Mouse (Mus musculus): ENCODE results near the gene Ccdc186. TPM values are rescaled to one million over a fixed set of nuclear protein-coding genes. Genes with fewer than 3 reads are reported as not detected.
"Not testable (repeated sequence)": the region's sequence is repeated elsewhere in the genome, so short reads cannot be mapped to it uniquely, and the experiment has no call there.

Ccdc186 gene
- polyA plus RNA-seq, 1 experiment from 2014 or later, result 17.9 TPM

DNA sequence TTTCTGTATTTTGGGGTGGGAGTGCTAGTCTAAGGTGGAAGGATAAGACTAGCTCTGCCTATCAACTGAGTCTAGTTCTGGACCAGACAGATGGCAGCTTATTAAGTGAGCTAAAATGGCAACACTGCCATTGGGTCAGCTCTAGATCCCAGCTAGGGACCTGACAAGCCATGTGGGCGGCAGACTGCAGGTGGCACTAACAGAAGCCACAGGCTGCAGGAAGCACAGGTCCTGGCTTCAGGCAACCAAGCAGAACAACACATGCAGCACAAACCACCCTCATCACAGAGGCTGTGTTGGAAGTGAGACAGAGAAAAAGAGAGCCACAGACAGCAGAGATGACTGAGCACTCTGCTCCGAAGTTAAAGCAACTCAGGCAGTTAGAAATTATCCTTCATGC, 16.6 kb downstream of the Ccdc186 start:
- H3K36me3 ChIP-seq (ENCODE audit: insufficient read depth, low read length), result peaks cover 58% of the 10 kb centered on the region
- ATAC-seq (ENCODE audit: low FRiP score, low TSS enrichment), result no peak

GRCm38 (mm10) chr19:56802352-56802746, 19.6 kb downstream of the Ccdc186 start:
- no peaks in the 10 kb centered on the region for H3K9me3 ChIP-seq (ENCODE audit: low read length)
- no peak overlapping the region for H3K27ac ChIP-seq (ENCODE audit: low read length)
- H3K4me2 ChIP-seq (replicated peaks; ENCODE audit: low read depth, low read length), result no peak overlapping the region
- H3K4me3 ChIP-seq (ENCODE audit: low read length), result no peak overlapping the region
- no peaks in the 10 kb centered on the region for H3K4me1 ChIP-seq (ENCODE audit: insufficient read depth, low read length)
- H3K27me3 ChIP-seq (ENCODE audit: insufficient read depth, low read length), result no peaks in the 10 kb centered on the region
- no peak for ATAC-seq (ENCODE audit: low FRiP score, low TSS enrichment)
- WGBS, result 83% methylated on average over 3 of the region's 3 CpGs
- H3K9ac ChIP-seq (replicated peaks; ENCODE audit: low read length), result no peak overlapping the region
- H3K36me3 ChIP-seq (ENCODE audit: insufficient read depth, low read length), result peaks cover 65% of the 10 kb centered on the region

More for the DNA sequence above, 16.6 kb downstream of the Ccdc186 start:
- Histone ChIP-seq H3K4me2 (replicated peaks; ENCODE audit: low read depth, low read length) (no peak overlapping the region), H3K4me1 (ENCODE audit: insufficient read depth, low read length) (peaks cover 6% of the 10 kb centered on the region; the same call in 1 of the 2 replicates), H3K27ac (ENCODE audit: low read length) (no peak overlapping the region), H3K27me3 (ENCODE audit: insufficient read depth, low read length) (no peaks in the 10 kb centered on the region), H3K9ac (replicated peaks; ENCODE audit: low read length) (no peak overlapping the region), H3K4me3 (ENCODE audit: low read length) (no peak overlapping the region), H3K9me3 (ENCODE audit: low read length) (no peaks in the 10 kb centered on the region)
- 70% methylated on average over 2 of the region's 2 CpGs for WGBS

- H3K9me3 ChIP-seq (ENCODE audit: low read length), result no peaks in the 10 kb centered on the region
- H3K9ac ChIP-seq (replicated peaks; ENCODE audit: low read length), result no peak overlapping the region
- H3K4me1 ChIP-seq (ENCODE audit: insufficient read depth, low read length), result no peaks in the 10 kb centered on the region
- H3K27ac ChIP-seq (ENCODE audit: low read length), result no peak overlapping the region
- H3K36me3 ChIP-seq (ENCODE audit: insufficient read depth, low read length), result peaks cover 64% of the 10 kb centered on the region
- H3K27me3 ChIP-seq (ENCODE audit: insufficient read depth, low read length), result no peaks in the 10 kb centered on the region
- no peak for ATAC-seq (ENCODE audit: low FRiP score, low TSS enrichment)
- H3K4me2 ChIP-seq (replicated peaks; ENCODE audit: low read depth, low read length), result no peak overlapping the region
- no peak overlapping the region for H3K4me3 ChIP-seq (ENCODE audit: low read length)
- WGBS, result 92% methylated on average over 10 of the region's 10 CpGs
Measured at GRCm38 (mm10) chr19:56801656-56802351, 20.2 kb downstream of the Ccdc186 start.

- Histone ChIP-seq H3K4me3 (ENCODE audit: low read length) (no peak overlapping the region), H3K9me3 (ENCODE audit: low read length) (no peaks in the 10 kb centered on the region), H3K4me2 (replicated peaks; ENCODE audit: low read depth, low read length) (no peak overlapping the region), H3K36me3 (ENCODE audit: insufficient read depth, low read length) (peaks cover 69% of the 10 kb centered on the region), H3K27ac (ENCODE audit: low read length) (no peak overlapping the region), H3K9ac (replicated peaks; ENCODE audit: low read length) (no peak overlapping the region), H3K4me1 (ENCODE audit: insufficient read depth, low read length) (no peaks in the 10 kb centered on the region), H3K27me3 (ENCODE audit: insufficient read depth, low read length) (no peaks in the 10 kb centered on the region)
- ATAC-seq (ENCODE audit: low FRiP score, low TSS enrichment), result no peak
- WGBS, result 72% methylated on average over 7 of the region's 7 CpGs
Measured at GRCm38 (mm10) chr19:56800930-56801655, 20.9 kb downstream of the Ccdc186 start.

- no peak for ATAC-seq (ENCODE audit: low FRiP score, low TSS enrichment)
- Histone ChIP-seq H3K36me3 (ENCODE audit: insufficient read depth, low read length) (peaks cover 64% of the 10 kb centered on the region), H3K4me1 (ENCODE audit: insufficient read depth, low read length) (no peaks in the 10 kb centered on the region), H3K4me2 (replicated peaks; ENCODE audit: low read depth, low read length) (no peak overlapping the region), H3K27me3 (ENCODE audit: insufficient read depth, low read length) (no peaks in the 10 kb centered on the region), H3K27ac (ENCODE audit: low read length) (no peak overlapping the region), H3K9me3 (ENCODE audit: low read length) (no peaks in the 10 kb centered on the region), H3K9ac (replicated peaks; ENCODE audit: low read length) (no peak overlapping the region), H3K4me3 (ENCODE audit: low read length) (no peak overlapping the region)
- 51% methylated on average over 8 of the region's 8 CpGs for WGBS
Measured at GRCm38 (mm10) chr19:56800226-56800625, 21.8 kb downstream of the Ccdc186 start.

DNA sequence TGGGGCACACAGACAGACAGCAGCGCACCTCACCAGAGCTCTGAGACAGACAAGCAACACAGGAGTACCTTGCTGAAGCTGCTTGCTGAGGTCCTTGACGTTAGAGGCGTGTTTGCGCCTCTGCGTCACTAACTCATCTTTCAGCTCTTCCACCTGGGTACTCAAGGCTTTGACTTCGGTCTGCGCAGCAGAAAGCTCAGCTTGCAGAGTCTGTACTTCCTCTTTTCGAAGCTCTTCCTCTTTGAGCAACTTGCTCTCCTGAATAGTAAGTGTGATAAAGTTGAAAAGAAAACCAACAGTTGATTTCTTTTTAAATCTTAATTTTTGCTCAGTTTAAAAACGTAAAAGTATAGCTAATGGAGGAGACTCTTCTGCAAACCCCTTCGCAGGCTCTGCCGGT, 24.6 kb downstream of the Ccdc186 start:
- no peaks in the 10 kb centered on the region for H3K9me3 ChIP-seq (ENCODE audit: low read length)
- H3K9ac ChIP-seq (replicated peaks; ENCODE audit: low read length), result no peak overlapping the region
- no peak overlapping the region for H3K4me2 ChIP-seq (replicated peaks; ENCODE audit: low read depth, low read length)
- H3K4me3 ChIP-seq (ENCODE audit: low read length), result no peak overlapping the region
- no peaks in the 10 kb centered on the region for H3K4me1 ChIP-seq (ENCODE audit: insufficient read depth, low read length)
- no peak overlapping the region for H3K27ac ChIP-seq (ENCODE audit: low read length)
- peaks cover 77% of the 10 kb centered on the region for H3K36me3 ChIP-seq (ENCODE audit: insufficient read depth, low read length)
- 96% methylated on average over 11 of the region's 11 CpGs for WGBS
- no peak for ATAC-seq (ENCODE audit: low FRiP score, low TSS enrichment)
- no peaks in the 10 kb centered on the region for H3K27me3 ChIP-seq (ENCODE audit: insufficient read depth, low read length)

GRCm38 (mm10) chr19:56788952-56789351, 33.0 kb downstream of the Ccdc186 start:
- peaks cover 34% of the 10 kb centered on the region for H3K36me3 ChIP-seq (ENCODE audit: insufficient read depth, low read length)
- no peak overlapping the region for H3K4me3 ChIP-seq (ENCODE audit: low read length)
- no peaks in the 10 kb centered on the region for H3K9me3 ChIP-seq (ENCODE audit: low read length)
- WGBS, result 91% methylated on average over 5 of the region's 5 CpGs
- H3K27ac ChIP-seq (ENCODE audit: low read length), result no peak overlapping the region
- H3K9ac ChIP-seq (replicated peaks; ENCODE audit: low read length), result no peak overlapping the region
- no peaks in the 10 kb centered on the region for H3K27me3 ChIP-seq (ENCODE audit: insufficient read depth, low read length)
- no peak overlapping the region for H3K4me2 ChIP-seq (replicated peaks; ENCODE audit: low read depth, low read length)
- no peaks in the 10 kb centered on the region for H3K4me1 ChIP-seq (ENCODE audit: insufficient read depth, low read length)
- ATAC-seq (ENCODE audit: low FRiP score, low TSS enrichment), result no peak

DNA sequence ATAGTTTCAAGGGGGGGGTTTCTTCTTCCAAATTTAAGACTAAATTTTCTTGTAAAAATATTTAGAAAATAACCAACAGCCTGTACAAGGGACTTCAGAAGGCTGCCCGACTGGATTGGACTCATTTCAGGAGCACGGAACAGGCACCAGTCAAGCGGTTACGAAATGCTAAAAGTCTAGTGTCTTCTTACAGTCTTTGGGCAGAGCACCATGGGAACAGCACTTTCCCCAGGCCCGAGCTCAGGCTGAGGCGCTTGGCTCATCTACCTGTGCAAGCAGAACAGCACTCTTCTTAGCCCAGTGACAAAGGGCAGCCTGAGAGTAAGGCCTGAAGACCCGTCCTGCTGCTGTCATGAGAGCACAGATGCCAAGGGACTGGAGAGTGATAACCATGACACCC, 34.1 kb downstream of the Ccdc186 start:
- no peaks in the 10 kb centered on the region for H3K27me3 ChIP-seq (ENCODE audit: insufficient read depth, low read length)
- no peak overlapping the region for H3K4me2 ChIP-seq (replicated peaks; ENCODE audit: low read depth, low read length)
- peaks cover 27% of the 10 kb centered on the region for H3K36me3 ChIP-seq (ENCODE audit: insufficient read depth, low read length)
- no peaks in the 10 kb centered on the region for H3K9me3 ChIP-seq (ENCODE audit: low read length)
- no peak overlapping the region for H3K4me3 ChIP-seq (ENCODE audit: low read length)
- 80% methylated on average over 7 of the region's 7 CpGs for WGBS
- no peak for ATAC-seq (ENCODE audit: low FRiP score, low TSS enrichment)
- no peak overlapping the region for H3K9ac ChIP-seq (replicated peaks; ENCODE audit: low read length)
- no peak overlapping the region for H3K27ac ChIP-seq (ENCODE audit: low read length)
- H3K4me1 ChIP-seq (ENCODE audit: insufficient read depth, low read length), result no peaks in the 10 kb centered on the region

- H3K36me3 ChIP-seq (ENCODE audit: insufficient read depth, low read length); ATAC-seq (ENCODE audit: low FRiP score, low TSS enrichment); H3K4me3 ChIP-seq (ENCODE audit: low read length); H3K27ac ChIP-seq (ENCODE audit: low read length); H3K9me3 ChIP-seq (ENCODE audit: low read length); H3K9ac ChIP-seq (replicated peaks; ENCODE audit: low read length); H3K4me2 ChIP-seq (replicated peaks; ENCODE audit: low read depth, low read length): not testable (repeated sequence)
- Histone ChIP-seq H3K27me3 (ENCODE audit: insufficient read depth, low read length) (peaks cover 11% of the 10 kb centered on the region), H3K4me1 (ENCODE audit: insufficient read depth, low read length) (peaks cover 12% of the 10 kb centered on the region)
- WGBS, result 94% methylated on average over 7 of the region's 7 CpGs
Measured at GRCm38 (mm10) chr19:56778532-56778931, 43.5 kb downstream of the Ccdc186 start.
